Mouse (Mus musculus): Measurements from ENCODE around the gene Nol4l.

DNA sequence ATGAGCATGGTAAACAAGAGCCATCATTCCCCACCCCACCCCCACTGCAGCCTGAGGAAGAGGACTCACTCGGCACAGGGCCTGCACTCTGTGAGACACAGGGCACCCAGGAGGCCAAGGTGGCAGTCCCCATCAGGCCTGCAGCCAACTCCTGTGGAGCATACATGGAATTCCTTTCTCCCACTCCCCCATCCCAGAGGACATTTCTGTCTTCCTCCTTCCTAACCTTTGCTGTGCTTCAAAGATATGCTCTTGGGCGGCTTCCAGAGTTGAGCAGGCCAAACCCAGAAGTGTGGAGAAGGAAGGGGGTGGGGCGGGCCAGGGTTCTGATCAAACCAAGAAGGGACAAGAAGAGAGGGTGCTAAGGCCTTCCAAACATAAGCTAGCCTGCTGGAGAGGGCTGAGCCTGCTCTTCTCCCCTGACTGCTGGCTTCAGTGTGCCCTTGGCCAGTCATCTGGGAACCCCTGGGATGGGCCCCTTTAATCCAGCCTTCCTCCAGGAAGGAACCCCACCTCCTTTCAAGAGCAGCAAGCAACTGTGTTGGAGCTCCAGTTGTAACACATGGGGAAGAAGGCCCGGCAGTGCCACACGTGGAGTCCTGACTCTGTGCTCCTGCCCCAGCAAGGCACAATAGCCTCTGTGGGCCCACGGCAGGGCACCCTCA is 93.0 kb downstream of the Nol4l start:
- TF ChIP-seq GATA1 (IDR thresholded peaks at IDR 0.05; ENCODE audit: borderline replicate concordance, low read length): no peak
- TF ChIP-seq FLI1 (IDR thresholded peaks at IDR 0.05; ENCODE audit: low read length): no peak

Measured in megakaryocyte, embryonic 14.5 days (primary cell).